Mouse (Mus musculus) stomach, postnatal 0 days (tissue): ENCODE measurements around the gene Plxnd1.

Experiments
- CTCF ChIP-seq: IDR thresholded peaks from 2 replicates; pipeline ENCODE4 v1.5.1; 2016; ENCODE audit warnings: antibody characterized with exemption, low read depth, mild to moderate bottlenecking, moderate library complexity
- EP300 ChIP-seq: optimal IDR thresholded peaks from 2 replicates; pipeline ENCODE3; 2016; ENCODE audit warnings: antibody characterized with exemption

DNA sequence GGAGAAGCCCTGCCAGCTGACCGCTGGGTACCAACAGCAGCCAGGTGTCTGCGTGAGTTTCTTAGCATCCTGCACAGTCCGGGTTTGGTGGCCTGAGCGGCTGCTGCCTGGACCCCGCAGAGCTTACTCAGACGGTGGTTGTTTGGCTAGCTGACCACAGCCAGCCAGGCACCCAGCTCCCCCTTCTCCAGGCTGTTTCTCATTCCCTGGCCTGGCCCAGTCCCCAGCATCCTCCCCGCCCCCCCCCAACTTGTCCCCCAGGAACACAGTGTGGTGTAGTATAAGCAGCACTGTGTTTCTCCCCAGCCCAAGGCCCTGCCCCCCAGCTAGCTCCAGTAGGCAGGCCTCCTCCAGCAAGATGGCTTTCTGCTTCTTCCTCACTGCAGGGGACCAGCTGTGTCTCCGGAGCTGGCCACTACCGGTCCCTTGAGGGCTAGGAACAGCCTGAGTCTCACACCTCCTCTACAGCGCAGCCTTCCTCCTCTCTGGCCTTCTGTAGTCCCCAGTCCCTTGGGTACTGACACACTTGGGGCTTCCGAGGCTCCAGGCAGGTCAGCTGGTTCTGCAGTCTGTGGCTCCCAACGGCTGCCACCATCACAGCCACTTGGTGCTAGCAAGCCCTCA is 8.2 kb downstream of the Plxnd1 start:
- TF ChIP-seq EP300 (no peak), CTCF (no peak)
